Mouse (Mus musculus) ES-Bruce4 (cell line): ENCODE data around the gene Ttpal. TPM values are rescaled to one million over a fixed set of nuclear protein-coding genes. Genes with fewer than 3 reads are reported as not detected.

Source experiments
- H3K27ac ChIP-seq: 2 replicates; pipeline ENCODE4 v1.5.1; 2012; ENCODE audit warnings: low read length, inconsistent platforms; ENCODE audit not compliant: insufficient read depth
- H3K27me3 ChIP-seq: 2 replicates; pipeline ENCODE4 v1.6.1; 2012; ENCODE audit warnings: mild to moderate bottlenecking, low read length, inconsistent platforms; ENCODE audit not compliant: control insufficient read depth, poor library complexity, insufficient read depth, severe bottlenecking
- H3K36me3 ChIP-seq: 2 replicates; pipeline ENCODE4 v1.6.1; 2012; ENCODE audit warnings: inconsistent platforms, mild to moderate bottlenecking, low read length, moderate library complexity; ENCODE audit not compliant: control insufficient read depth, poor library complexity, insufficient read depth, severe bottlenecking
- H3K4me1 ChIP-seq: one replicate; pipeline ENCODE4 v1.8.1; 2011; ENCODE audit warnings: low read length; ENCODE audit not compliant: control insufficient read depth, insufficient read depth
- H3K4me3 ChIP-seq: 2 replicates; pipeline ENCODE4 v1.5.1; 2011; ENCODE audit warnings: low read depth, mild to moderate bottlenecking, low read length
- H3K9ac ChIP-seq: 2 replicates; pipeline ENCODE4 v1.6.1; 2012; ENCODE audit warnings: low read depth, mild to moderate bottlenecking, inconsistent platforms; ENCODE audit not compliant: poor library complexity, severe bottlenecking
- H3K9me3 ChIP-seq: replicated peaks from 2 replicates; pipeline ENCODE4 v1.6.1; 2012; ENCODE audit warnings: mild to moderate bottlenecking, low read length, inconsistent platforms; ENCODE audit not compliant: control insufficient read depth, poor library complexity, insufficient read depth, severe bottlenecking
- CTCF ChIP-seq: IDR thresholded peaks from one replicate; pipeline ENCODE4 v1.8.1; 2011; ENCODE audit warnings: low read depth, low read length
- EP300 ChIP-seq: IDR thresholded peaks from 2 replicates; pipeline ENCODE4 v1.6.1; 2011; ENCODE audit warnings: low read depth, low read length; ENCODE audit not compliant: insufficient read depth
- POLR2A ChIP-seq: IDR thresholded peaks from one replicate; pipeline ENCODE4 v1.8.1; 2011; ENCODE audit warnings: low read length; ENCODE audit not compliant: insufficient read depth
- polyA plus RNA-seq: library from polyadenylated mRNA; stranded (reverse); fragments of >200 nt; gene quantifications from 2 replicates; pipeline ENCODE4 v1.2.4, GENCODE M21; 2011; ENCODE audit warnings: low read depth; ENCODE audit not compliant: missing spikeins, insufficient read depth, insufficient read length

Gene Ttpal
- polyA plus RNA-seq, 1 experiment, result 11.9 TPM

DNA sequence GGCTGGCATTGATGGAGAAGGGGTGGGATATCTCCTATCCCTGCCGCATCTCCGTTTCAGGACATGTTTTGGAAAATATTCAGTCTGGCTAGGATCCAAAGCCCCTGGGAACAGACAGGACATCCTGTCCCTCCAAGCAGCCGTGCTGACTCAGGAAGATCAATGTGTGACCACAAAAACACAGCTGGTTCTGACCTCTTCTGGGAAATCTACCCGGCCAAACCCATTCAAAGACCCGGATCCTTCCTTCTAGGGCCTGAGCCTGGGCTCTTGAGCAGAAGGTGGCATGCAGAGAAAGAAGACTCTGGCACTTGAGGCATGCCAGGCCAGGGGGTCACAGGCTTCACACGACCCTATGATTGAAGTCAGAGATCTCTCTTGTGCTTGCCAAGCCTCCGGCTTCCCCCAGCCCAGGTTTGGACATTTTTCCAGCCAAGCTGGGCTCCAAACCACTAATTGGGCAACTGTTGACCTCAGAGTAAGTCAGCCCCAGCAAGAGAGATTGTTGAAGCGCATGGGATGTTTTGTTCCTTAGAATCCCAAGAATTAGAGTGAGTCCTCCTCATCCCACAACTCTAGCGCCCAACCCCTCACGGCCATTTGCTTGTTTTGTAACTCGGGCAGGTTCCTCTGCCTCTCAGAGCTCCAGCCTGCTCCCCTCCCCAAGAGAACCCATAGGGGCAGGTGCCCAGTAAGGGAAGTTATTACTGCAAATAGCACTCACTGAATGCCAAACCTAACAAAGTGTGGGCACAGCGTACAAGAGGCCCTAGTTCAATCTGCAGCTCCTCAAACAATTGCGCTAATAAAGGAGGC lies 5.8 kb upstream of the Ttpal start:
- H3K9me3 ChIP-seq, result no peaks in the 10 kb centered on the region
- H3K27me3 ChIP-seq, result no peaks in the 10 kb centered on the region
- no peak for TF ChIP-seq CTCF
- no peak for TF ChIP-seq EP300
- no peak overlapping the region for H3K9ac ChIP-seq
- peaks cover 1% of the 10 kb centered on the region for H3K4me1 ChIP-seq
- H3K36me3 ChIP-seq, result no peaks in the 10 kb centered on the region
- no peak overlapping the region for H3K4me3 ChIP-seq
- no peak overlapping the region for H3K27ac ChIP-seq

DNA sequence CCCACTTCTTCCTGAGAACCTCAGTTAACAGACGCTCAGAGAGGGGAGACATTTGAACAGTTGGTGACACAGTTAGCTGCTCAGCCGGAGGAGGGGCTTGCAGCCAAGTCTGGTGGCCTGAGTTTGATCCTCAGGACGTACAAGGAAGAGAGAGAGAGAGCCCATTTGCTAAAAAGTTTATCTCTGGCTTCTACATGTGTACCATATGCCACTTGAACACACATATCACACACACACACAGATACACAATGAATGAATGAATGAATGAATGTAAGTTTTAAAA lies 5.3 kb upstream of the Ttpal start:
- peaks cover 1% of the 10 kb centered on the region for H3K4me1 ChIP-seq
- no peaks in the 10 kb centered on the region for H3K9me3 ChIP-seq
- H3K9ac ChIP-seq, result no peak overlapping the region
- TF ChIP-seq EP300 (no peak), CTCF (no peak), POLR2A (no peak)
- no peak overlapping the region for H3K27ac ChIP-seq
- H3K36me3 ChIP-seq, result no peaks in the 10 kb centered on the region
- H3K27me3 ChIP-seq, result no peaks in the 10 kb centered on the region
- no peak overlapping the region for H3K4me3 ChIP-seq

DNA sequence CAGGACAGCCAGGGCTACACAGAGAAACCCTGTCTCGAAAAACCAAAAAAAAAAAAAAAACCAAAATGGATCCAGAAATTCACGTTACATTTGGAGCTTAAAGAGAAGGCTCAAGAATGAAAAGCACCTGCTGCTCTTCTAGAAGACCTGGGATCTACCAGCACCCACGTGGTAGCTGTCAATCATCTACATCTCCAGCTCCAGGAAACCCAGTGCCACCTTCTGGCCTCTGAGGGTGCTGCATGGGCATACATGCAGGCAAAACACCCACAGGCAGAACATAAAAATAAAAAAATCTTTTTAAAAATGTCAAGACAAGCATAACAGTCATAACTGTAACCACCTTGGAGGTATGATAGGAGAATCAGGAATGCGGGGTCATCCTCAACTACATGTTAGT lies 4.5 kb upstream of the Ttpal start:
- H3K9me3 ChIP-seq, result no peaks in the 10 kb centered on the region
- H3K9ac ChIP-seq, result no peak overlapping the region
- TF ChIP-seq POLR2A (no peak), CTCF (peak; percentile 44)
- H3K27me3 ChIP-seq, result no peaks in the 10 kb centered on the region
- H3K4me1 ChIP-seq, result peaks cover 1% of the 10 kb centered on the region
- H3K27ac ChIP-seq, result no peak overlapping the region
- no peak overlapping the region for H3K4me3 ChIP-seq
- no peaks in the 10 kb centered on the region for H3K36me3 ChIP-seq

DNA sequence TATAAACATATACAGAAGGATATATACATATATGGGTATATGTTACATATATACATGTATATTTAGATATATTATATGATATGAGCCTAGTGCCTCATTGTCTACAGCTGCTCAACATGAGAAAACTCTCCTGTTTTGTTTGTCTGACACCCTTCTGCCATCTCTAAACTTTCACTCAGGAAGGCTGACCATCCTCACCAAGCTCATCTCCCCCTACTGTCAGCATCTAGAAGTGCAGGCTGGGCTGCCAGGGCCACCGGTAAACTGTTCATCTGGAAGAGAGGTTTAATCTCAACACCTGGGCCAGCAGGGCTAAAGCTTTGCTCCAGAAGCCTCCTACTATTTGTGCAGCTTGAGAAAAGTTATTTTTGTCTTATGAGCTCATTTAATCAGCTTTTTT lies 2.9 kb upstream of the Ttpal start:
- TF ChIP-seq CTCF (peak; percentile 73), POLR2A (no peak)
- H3K27ac ChIP-seq, result no peak overlapping the region

DNA sequence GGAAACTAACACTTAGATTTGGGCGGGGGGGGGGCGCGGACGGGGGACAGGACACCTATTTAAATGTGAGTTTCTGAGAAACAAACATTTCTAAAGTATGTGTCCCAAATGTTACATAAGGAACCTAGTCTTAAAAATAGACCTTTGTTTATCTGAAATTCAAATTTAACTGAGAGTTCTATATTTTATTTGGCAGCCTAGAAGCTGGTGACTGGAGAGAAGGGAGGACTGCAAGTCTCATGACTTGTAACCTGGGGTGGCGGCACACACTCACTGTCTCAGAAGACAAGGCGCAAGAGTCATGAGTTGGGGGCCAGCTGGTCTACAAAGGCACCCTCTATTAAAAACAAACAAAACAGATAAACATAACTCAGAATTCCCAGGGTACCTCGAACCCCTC lies 1.0 kb upstream of the Ttpal start:
- no peak overlapping the region for H3K27ac ChIP-seq
- TF ChIP-seq POLR2A (no peak), CTCF (no peak), EP300 (no peak)
- H3K27me3 ChIP-seq, result no peaks in the 10 kb centered on the region
- no peak overlapping the region for H3K4me3 ChIP-seq
- no peak overlapping the region for H3K9ac ChIP-seq
- no peaks in the 10 kb centered on the region for H3K36me3 ChIP-seq
- no peaks in the 10 kb centered on the region for H3K4me1 ChIP-seq
- H3K9me3 ChIP-seq, result no peaks in the 10 kb centered on the region

More for the DNA sequence above, 2.9 kb upstream of the Ttpal start:
- H3K4me3 ChIP-seq, result no peak overlapping the region
- H3K9me3 ChIP-seq, result no peaks in the 10 kb centered on the region
- H3K36me3 ChIP-seq, result no peaks in the 10 kb centered on the region
- no peak overlapping the region for H3K9ac ChIP-seq
- no peaks in the 10 kb centered on the region for H3K27me3 ChIP-seq
- H3K4me1 ChIP-seq, result peaks cover 1% of the 10 kb centered on the region

DNA sequence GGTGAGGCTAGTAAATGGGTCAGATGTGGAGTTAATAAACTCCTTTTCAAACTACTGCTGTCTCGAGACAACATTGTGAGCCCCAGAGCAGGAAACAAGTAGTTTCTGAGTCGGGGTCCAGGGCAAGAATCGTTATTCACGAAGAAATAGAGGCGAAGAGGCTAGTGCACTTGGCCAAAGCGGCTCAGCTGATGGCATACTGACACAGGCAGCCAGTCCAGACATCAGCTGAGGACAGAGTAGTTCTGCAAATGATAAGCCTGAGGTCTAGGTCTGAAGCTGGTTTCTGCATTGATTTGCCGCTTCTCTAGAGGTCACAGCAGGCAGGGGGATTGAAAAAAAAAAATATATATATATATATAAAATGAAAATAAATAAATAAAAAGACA lies 408 bp upstream of the Ttpal start:
- TF ChIP-seq CTCF (no peak), POLR2A (no peak), EP300 (no peak)
- no peaks in the 10 kb centered on the region for H3K4me1 ChIP-seq
- no peak overlapping the region for H3K27ac ChIP-seq
- H3K9me3 ChIP-seq, result no peaks in the 10 kb centered on the region
- peak overlapping the region; percentile 88 for H3K9ac ChIP-seq
- H3K36me3 ChIP-seq, result no peaks in the 10 kb centered on the region
- no peaks in the 10 kb centered on the region for H3K27me3 ChIP-seq
- H3K4me3 ChIP-seq, result no peak overlapping the region
